Mouse (Mus musculus) stomach, embryonic 14.5 days (tissue): ENCODE results near the gene Slc22a23. TPM values are rescaled to one million over a fixed set of nuclear protein-coding genes. Genes with fewer than 3 reads are reported as not detected.

Experiments used
- polyA plus RNA-seq: library from polyadenylated mRNA; unstranded; fragments of >200 nt; fragmentation: Nextera tagmentation; extraction: Ambion mirVana; gene quantifications from 2 replicates; pipeline ENCODE4 v1.2.1, GENCODE M21; 2014

Gene Slc22a23
- polyA plus RNA-seq, 1 experiment from 2014 or later, result 4.9 TPM

Other genes starting within 250 kb of the Slc22a23 start
- gene Tubb2b, start 214.7 kb downstream of the Slc22a23 start, polyA plus RNA-seq, result 32.1 and 34.2 TPM in 2 replicates
- gene Psmg4, start 182.2 kb downstream of the Slc22a23 start, polyA plus RNA-seq, result 84.8 and 86.6 TPM in 2 replicates